Mouse (Mus musculus) R1 (cell line): ENCODE data around the gene Dab1.
A peak's percentile ranks its signal among the peaks of the same experiment; 100 is the strongest.

ENCODE experiments used
- DNase-seq: peaks from one replicate; pipeline ENCODE4 v3.0.0-alpha.2; 2018; ENCODE audit warnings: low read depth, low spot score

Dab1 gene

GRCm38 (mm10) chr4:103700392-103700791 is 81.2 kb downstream of the Dab1 start:
- DNase-seq, result no peak

GRCm38 (mm10) chr4:103702137-103702536 is 83.0 kb downstream of the Dab1 start:
- DNase-seq, result peak; percentile 42

GRCm38 (mm10) chr4:103704477-103704876 is 85.3 kb downstream of the Dab1 start:
- DNase-seq, result no peak

DNA sequence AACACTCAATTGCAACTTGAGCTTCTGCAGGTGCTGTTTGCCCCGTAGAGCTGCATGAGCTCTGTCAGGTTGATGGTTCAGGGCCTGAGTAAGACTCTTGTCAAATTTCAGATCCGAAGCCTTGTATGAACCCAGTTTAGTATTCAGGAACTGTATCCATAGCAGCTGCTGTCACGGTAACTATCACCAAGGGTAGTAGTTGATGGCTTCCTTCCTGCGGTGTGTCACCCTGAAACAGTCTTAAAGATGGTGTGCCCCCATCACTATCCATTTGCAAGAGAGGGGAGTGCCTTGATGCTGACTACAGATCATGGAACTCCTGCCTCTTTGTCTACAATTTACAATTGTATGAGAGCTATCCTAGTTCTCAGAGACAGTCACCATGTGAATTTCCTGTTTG is 87.3 kb downstream of the Dab1 start:
- peak; percentile 14 for DNase-seq

DNA sequence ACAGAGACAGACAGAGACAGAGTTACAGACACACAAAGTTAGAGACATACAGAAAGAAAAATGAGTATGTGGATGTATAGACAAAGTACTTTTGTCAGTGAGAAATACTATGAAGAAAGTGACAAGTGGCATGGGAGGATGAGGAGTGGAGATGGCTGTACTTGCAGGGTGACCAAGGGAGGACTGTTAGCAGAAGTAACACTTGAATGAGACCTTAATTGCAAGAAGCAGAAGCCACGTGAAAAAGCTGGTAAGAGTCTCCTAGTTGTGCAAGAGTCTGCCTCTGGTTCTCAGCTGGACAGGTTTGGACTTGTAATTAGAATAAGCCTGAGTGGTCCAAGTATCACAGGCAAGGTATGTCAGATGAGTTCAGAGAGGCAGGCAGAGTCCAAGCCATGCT is 88.0 kb downstream of the Dab1 start:
- DNase-seq, result no peak

GRCm38 (mm10) chr4:103711353-103711752 is 92.2 kb downstream of the Dab1 start:
- no peak for DNase-seq

- DNase-seq, result no peak
These were observed 94.8 kb downstream of the Dab1 start for GRCm38 (mm10) chr4:103713921-103714320.

- no peak for DNase-seq
These were observed 95.8 kb downstream of the Dab1 start for GRCm38 (mm10) chr4:103714991-103715390.

DNA sequence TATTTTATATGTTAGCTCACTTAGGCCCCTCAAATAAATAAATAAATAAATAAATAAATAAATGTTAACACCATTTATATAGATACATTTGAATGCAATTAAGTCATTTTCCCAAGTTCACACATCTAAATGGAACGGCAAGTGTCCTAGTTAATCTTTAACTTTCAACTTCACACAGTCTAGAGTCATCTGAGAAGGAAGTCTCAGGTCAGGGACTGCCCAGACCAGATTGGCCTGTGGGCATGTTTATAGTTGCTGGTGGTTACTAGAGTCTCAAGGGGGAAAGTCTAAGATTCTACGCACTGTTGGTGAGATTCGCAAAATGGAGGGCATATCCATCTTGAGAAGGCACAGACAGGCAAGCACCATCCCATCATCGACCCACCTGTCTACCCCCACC is 96.4 kb downstream of the Dab1 start:
- DNase-seq, result no peak

- no peak for DNase-seq
These were observed 103.6 kb downstream of the Dab1 start for GRCm38 (mm10) chr4:103722738-103723137.

DNA sequence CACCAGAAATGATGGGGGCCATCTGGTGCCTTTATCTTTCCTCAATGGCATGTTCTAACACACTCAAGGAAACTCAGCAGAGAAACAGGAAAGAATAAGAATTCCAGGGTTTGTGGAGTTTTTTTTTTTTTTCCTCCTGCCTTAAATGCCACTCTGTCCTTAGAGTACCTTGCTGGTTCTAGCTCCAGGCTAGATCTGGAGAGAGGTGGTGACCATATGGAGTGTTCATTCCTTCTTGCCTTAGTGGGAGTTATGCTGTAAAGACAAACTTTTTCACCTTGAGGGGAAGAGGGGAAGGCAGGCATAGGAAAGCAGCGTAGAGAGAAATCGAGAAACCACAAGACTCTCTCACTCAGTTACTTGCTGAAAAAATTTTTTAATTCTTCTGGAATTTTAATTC is 107.3 kb downstream of the Dab1 start:
- no peak for DNase-seq

- DNase-seq, result peak; percentile 39
These were observed 118.0 kb downstream of the Dab1 start for GRCm38 (mm10) chr4:103737185-103737584.

DNA sequence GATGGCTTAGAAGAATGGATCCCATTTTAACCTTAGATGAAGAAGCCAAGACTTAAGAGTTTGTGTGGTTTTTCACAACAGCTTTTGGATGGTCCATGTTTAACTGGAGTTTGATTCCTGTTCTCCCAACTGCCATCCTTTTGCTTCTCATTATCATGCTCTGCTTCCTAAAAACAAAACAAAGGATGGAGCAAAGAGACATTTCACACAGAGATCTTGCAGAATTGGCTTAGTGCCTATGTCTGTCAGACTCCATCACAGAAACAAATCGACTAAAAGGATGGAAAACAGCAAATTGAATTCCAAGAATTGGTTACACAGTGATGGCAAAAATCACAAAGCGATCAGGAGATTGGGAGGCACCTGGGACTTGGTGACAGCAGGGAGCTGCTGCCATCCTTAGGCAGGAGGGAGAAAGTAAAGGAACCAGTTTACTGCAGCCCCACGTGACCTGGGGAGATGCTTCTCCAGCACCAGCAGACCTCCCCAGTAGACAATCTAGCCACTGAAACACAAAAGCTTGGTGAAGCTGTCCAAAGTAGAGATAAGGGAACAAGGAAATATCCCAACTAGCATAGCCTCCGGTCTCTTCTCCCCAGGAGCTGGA is 132.2 kb downstream of the Dab1 start:
- no peak for DNase-seq

- DNase-seq, result no peak
These were observed 135.4 kb downstream of the Dab1 start for GRCm38 (mm10) chr4:103754561-103754960.

DNA sequence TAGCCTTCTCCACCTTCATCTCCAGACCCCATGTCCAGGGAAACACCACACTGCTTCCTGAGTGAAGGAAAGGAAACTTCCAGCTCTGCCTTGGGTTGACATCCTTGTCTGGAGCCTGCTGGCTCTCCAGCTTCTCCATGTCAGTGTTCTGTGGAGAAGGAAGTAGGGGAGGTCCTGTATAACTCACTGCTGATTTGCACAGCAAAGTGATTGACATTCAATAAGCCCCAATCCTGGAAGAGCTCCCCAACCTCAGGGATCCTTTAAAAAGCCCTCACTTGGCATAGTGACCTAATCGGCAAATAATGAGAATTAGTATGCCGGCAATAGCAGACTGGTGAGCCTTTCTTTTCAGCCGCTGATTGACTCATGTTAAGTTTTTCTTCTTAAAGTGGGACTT is 138.1 kb downstream of the Dab1 start:
- DNase-seq, result no peak

DNA sequence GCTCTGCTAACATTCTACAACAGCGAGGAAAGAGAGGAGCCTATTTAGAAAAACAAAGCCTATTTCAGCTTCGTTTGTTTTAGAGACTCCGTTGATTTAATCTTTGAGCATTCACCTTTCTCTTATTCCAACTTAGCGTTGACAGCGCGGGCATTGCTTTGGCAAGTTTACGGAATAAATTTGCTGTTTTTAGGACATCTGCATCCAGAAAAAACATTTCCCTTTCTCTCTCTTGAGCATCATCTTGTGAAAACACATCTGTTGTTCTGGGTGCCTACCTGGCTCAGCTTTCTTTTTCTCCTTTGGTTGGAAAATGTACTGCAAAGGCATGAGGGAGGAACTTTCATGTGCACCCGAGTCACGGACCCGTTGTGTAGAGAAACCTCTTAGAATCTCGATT is 143.3 kb downstream of the Dab1 start:
- DNase-seq, result no peak

DNA sequence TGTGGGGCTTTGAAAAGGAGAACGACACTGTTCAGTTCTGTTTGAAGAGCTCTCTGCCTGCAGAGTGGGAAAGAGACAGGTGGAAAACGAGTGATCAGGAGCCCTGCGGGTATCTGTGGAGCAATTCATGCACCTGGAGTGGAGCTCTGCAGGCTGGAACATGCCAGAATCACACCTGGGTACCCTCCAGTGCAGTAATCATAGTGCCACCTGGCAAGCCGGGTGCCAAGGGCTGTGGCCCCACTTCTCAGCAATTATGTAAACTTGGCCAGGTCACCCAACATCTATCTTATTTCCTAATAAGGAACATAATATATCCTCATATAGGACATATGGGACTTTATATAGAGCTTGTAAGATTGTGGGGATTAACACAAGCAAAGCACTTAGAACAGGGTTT is 156.6 kb downstream of the Dab1 start:
- DNase-seq, result no peak

- DNase-seq, result no peak
These were observed 162.2 kb downstream of the Dab1 start for GRCm38 (mm10) chr4:103781398-103781797.

DNA sequence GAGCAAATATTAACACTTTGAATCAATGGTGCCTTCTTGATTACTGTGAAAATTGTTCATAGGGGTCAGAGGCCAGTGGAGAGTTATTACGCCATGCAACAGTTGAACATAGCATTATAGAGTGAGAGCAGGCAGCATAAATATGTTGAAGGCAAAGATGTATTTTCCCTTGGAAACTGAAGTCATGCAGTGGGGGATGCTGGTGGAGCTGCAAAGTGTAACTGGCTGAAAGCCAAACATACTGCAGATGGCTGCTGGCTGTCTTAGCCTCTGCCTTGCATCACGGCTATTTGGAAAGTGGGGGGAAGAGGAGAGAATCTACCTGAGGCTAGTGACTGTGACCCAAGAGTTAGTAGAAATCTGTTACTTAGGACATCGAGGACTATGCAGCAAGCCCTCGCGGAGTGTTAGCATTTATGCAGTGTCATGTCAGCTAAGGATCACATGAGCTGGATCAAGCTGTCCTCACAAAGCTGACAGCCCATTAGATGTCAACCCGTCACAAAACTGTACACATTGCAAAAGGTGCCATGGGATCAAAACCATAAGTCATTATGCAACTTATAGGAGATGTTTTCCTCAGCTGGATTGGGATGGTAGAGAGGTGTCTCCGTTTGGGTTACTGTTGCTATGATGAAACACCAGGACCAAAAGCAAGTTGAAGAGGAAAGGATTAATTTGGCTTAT is 164.5 kb downstream of the Dab1 start:
- no peak for DNase-seq

DNA sequence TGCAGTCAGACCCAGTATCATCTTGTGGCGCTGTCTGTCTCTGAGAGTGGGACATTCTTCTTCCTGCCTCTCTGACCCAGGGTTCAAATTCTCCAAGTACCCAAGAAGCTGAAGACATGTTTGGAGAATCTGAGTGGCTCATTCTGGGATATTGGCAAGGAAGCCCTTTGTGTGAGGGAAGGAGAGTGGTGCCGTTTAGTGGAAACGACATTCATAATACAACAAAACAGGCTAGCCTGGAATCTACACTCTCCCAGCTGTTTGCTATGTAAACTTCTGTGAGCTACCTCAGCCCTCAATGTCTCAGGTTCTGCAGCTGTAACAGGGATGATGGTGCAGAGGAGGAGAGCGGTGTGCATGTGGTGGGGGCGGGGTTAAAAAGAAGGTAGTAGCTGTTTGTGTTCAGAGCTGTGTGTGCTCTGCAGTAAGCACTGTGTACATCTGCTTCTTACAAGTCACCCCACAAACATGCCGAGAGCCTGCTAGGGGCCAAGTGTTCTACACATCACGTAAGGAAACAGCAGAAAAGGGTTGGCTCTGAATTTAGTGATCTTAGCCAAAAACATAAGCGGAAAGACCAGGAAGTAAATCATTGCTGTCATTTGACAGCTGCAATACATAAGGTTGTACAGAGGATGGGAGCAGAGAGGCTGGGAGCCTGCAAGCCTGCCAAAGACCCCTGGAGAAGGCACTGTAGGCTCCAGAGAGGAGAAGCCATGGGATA is 174.6 kb downstream of the Dab1 start:
- DNase-seq, result no peak

DNA sequence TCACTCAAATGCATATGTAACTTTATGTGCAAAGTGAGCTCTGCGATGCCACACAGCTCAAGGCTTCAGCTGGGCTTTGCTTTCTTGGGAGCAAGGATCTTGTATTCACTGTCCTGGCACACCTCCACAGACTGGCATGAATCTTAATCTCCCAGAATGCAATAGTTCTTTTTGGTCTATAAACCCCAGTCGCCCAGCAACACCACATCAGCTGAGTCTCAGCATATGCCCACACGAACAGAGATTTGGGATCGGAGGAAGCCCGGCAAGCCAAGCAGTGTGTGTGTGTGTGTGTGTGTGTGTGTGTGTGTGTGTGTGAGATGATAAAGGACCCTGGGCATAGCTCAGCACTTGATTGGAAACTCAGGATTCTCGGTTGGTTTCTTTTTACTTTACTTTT is 177.3 kb downstream of the Dab1 start:
- no peak for DNase-seq

- DNase-seq, result no peak
These were observed 183.3 kb downstream of the Dab1 start for GRCm38 (mm10) chr4:103802439-103802838.

GRCm38 (mm10) chr4:103804461-103804860 is 185.3 kb downstream of the Dab1 start:
- peak; percentile 6 for DNase-seq
